Mouse (Mus musculus) ES-E14 (cell line): ENCODE results near the gene Hoxb4.

Experiments
- HCFC1 ChIP-seq: IDR thresholded peaks from 2 replicates; pipeline ENCODE4 v1.6.1; 2012; ENCODE audit warnings: low read length, inconsistent platforms, borderline replicate concordance; ENCODE audit not compliant: insufficient read depth
- ZNF384 ChIP-seq: IDR thresholded peaks from 2 replicates; pipeline ENCODE4 v1.6.1; 2012; ENCODE audit warnings: low read depth, low read length, inconsistent platforms

- TF ChIP-seq ZNF384 = peak; percentile 75
- no peak for TF ChIP-seq HCFC1
Measured at GRCm38 (mm10) chr11:96280399-96281378, 37.4 kb upstream of the Hoxb4 start.
